Comparison of ENCODE assay signal across 8 mouse cellular contexts in genomic region chr6:38432457-38432856, GRCm38 (mm10). TPM values are rescaled to one million over a fixed set of nuclear protein-coding genes. Genes with fewer than 3 reads are reported as not detected.
A peak's percentile ranks its signal among the peaks of the same experiment; 100 is the strongest.
DNase-seq lines count a peak whose midpoint lies in the region; ATAC-seq and TF ChIP-seq lines count a peak whose summit lies in the region.
"Not testable (repeated sequence)": the region's sequence is repeated elsewhere in the genome, so short reads cannot be mapped to it uniquely, and the experiment has no call there.

No protein-coding gene starts in this region.

- H3K36me3 ChIP-seq in forebrain, embryonic 11.5 days (ENCODE audit: control insufficient read depth, insufficient read depth, low read length); heart, postnatal 0 days (replicated peaks; ENCODE audit: control insufficient read depth, insufficient read depth, low read length); kidney, embryonic 15.5 days; liver, embryonic 13.5 days; midbrain, embryonic 13.5 days; testis, adult 2 months (ENCODE audit: control insufficient read depth, insufficient read depth, low read length): not testable (repeated sequence)

- not testable (repeated sequence) for TF ChIP-seq POLR2A in testis, adult 2 months (IDR thresholded peaks at IDR 0.05; ENCODE audit: control insufficient read depth, low read depth, low read length)

- peak overlapping the region; percentile 89; the same call in 1 of the 2 replicates for H3K4me2 ChIP-seq in forebrain, embryonic 11.5 days (ENCODE audit: low read depth, low read length, severe bottlenecking)
- H3K4me2 ChIP-seq in heart, postnatal 0 days (ENCODE audit: low read depth, low read length), result peak overlapping the region; percentile 97
- peak overlapping the region; percentile 79 for H3K4me2 ChIP-seq in kidney, embryonic 15.5 days
- peak overlapping the region; percentile 76 for H3K4me2 ChIP-seq in liver, embryonic 13.5 days
- peak overlapping the region; percentile 82 for H3K4me2 ChIP-seq in midbrain, embryonic 13.5 days (replicated peaks)

- not testable (repeated sequence) for H3K27ac ChIP-seq in forebrain, embryonic 11.5 days (ENCODE audit: low read depth, low read length); kidney, embryonic 15.5 days; liver, embryonic 13.5 days
- H3K27ac ChIP-seq in heart, postnatal 0 days (ENCODE audit: low read depth), result 0 out of 2 replicates have a peak overlapping the region, but pooled peaks have one; percentile 98
- peak overlapping the region; percentile 93; the same call in 1 of the 2 replicates for H3K27ac ChIP-seq in midbrain, embryonic 13.5 days
- H3K27ac ChIP-seq in testis, adult 2 months (ENCODE audit: control insufficient read depth, insufficient read depth, low read depth, low read length), result peak overlapping the region; percentile 100; the same call in 1 of the 2 replicates

- peak; percentile 7 for DNase-seq in CD4-positive helper T cell, adult 2 months (ENCODE audit: low read depth, low spot score)
- DNase-seq in cerebellum, adult 18-20 months, result peak; percentile 10 to 12
- not testable (repeated sequence) for DNase-seq in forebrain, embryonic 11.5 days (ENCODE audit: low spot score); heart, postnatal 0 days (ENCODE audit: low spot score); liver, embryonic 13.5 days

- not testable (repeated sequence) for H3K27me3 ChIP-seq in forebrain, embryonic 11.5 days (ENCODE audit: control insufficient read depth, insufficient read depth, low read length); heart, postnatal 0 days (ENCODE audit: control insufficient read depth, insufficient read depth, low read length); kidney, embryonic 15.5 days; liver, embryonic 13.5 days; midbrain, embryonic 13.5 days; testis, adult 2 months (ENCODE audit: control insufficient read depth, insufficient read depth, low read length)

- 78% methylated on average over 5 of the region's 5 CpGs for WGBS in forebrain, embryonic 11.5 days
- 74% methylated on average over 5 of the region's 5 CpGs for WGBS in heart, postnatal 0 days
- WGBS in kidney, embryonic 15.5 days, result 79% methylated on average over 5 of the region's 5 CpGs
- 57% methylated on average over 5 of the region's 5 CpGs for WGBS in liver, embryonic 13.5 days (ENCODE audit: insufficient replicate concordance)
- WGBS in midbrain, embryonic 13.5 days, result 73% methylated on average over 5 of the region's 5 CpGs

- H3K9ac ChIP-seq in forebrain, embryonic 11.5 days (ENCODE audit: low read length); heart, postnatal 0 days (replicated peaks; ENCODE audit: low read depth, low read length); kidney, embryonic 15.5 days; midbrain, embryonic 13.5 days (replicated peaks): not testable (repeated sequence)
- H3K9ac ChIP-seq in liver, embryonic 13.5 days, result 0 out of 2 replicates have a peak overlapping the region, but pooled peaks have one; percentile 81

- not testable (repeated sequence) for ATAC-seq in forebrain, embryonic 11.5 days (replicated peaks; ENCODE audit: low FRiP score); heart, postnatal 0 days (ENCODE audit: insufficient read depth, low read depth); kidney, embryonic 15.5 days (replicated peaks; ENCODE audit: low FRiP score); liver, embryonic 13.5 days (ENCODE audit: low read depth); midbrain, embryonic 13.5 days

- not testable (repeated sequence) for H3K9me3 ChIP-seq in forebrain, embryonic 11.5 days (ENCODE audit: control insufficient read depth, low read length); heart, postnatal 0 days (replicated peaks; ENCODE audit: control insufficient read depth, low read length); kidney, embryonic 15.5 days (replicated peaks); liver, embryonic 13.5 days (replicated peaks); midbrain, embryonic 13.5 days

- not testable (repeated sequence) for TF ChIP-seq CTCF in heart, postnatal 0 days (IDR thresholded peaks at IDR 0.05; ENCODE audit: low read depth); testis, adult 2 months (IDR thresholded peaks at IDR 0.05; ENCODE audit: control insufficient read depth, insufficient read depth, insufficient replicate concordance, low read depth, low read length)

- TF ChIP-seq EP300 in heart, postnatal 0 days (IDR thresholded peaks at IDR 0.05; ENCODE audit: low read depth), result not testable (repeated sequence)

- not testable (repeated sequence) for H3K4me1 ChIP-seq in forebrain, embryonic 11.5 days (replicated peaks; ENCODE audit: control insufficient read depth, insufficient read depth, low read length); testis, adult 2 months (ENCODE audit: control insufficient read depth, insufficient read depth, low read length)
- peaks cover 13% of the 10 kb centered on the region for H3K4me1 ChIP-seq in heart, postnatal 0 days (ENCODE audit: control insufficient read depth, insufficient read depth)
- peaks cover 16% of the 10 kb centered on the region for H3K4me1 ChIP-seq in kidney, embryonic 15.5 days
- peaks cover 26% of the 10 kb centered on the region for H3K4me1 ChIP-seq in liver, embryonic 13.5 days (replicated peaks)
- H3K4me1 ChIP-seq in midbrain, embryonic 13.5 days (replicated peaks), result peaks cover 20% of the 10 kb centered on the region

- H3K4me3 ChIP-seq in forebrain, embryonic 11.5 days (ENCODE audit: low read depth, low read length), result peak overlapping the region; percentile 99
- H3K4me3 ChIP-seq in heart, postnatal 0 days (ENCODE audit: low read depth, low read length), result not testable (repeated sequence)
- peak overlapping the region; percentile 98; the same call in 1 of the 2 replicates for H3K4me3 ChIP-seq in kidney, embryonic 15.5 days (replicated peaks)
- peak overlapping the region; percentile 98 for H3K4me3 ChIP-seq in liver, embryonic 13.5 days (replicated peaks)
- H3K4me3 ChIP-seq in midbrain, embryonic 13.5 days (replicated peaks), result peak overlapping the region; percentile 96
- peak overlapping the region; percentile 96 for H3K4me3 ChIP-seq in testis, adult 2 months (ENCODE audit: control insufficient read depth, low read depth, low read length)

RNA-seq across cellular contexts. Expression of gene Ubn2, which starts 1.3 kb away (rescaled TPM):
- 20.5 and 27.1 TPM in 2 replicates for polyA plus RNA-seq in forebrain, embryonic 11.5 days (2014; fragmentation: Nextera tagmentation; extraction: Ambion mirVana)
- 14.6 and 16.5 TPM in 2 replicates for total RNA-seq in heart, postnatal 0 days (2014; rRNA removed; ENCODE audit: low replicate concordance)
- 4.8 and 4.9 TPM in 2 replicates for polyA plus RNA-seq in heart, postnatal 0 days (2015; fragmentation: Nextera tagmentation; extraction: Ambion mirVana)
- polyA plus RNA-seq in kidney, embryonic 15.5 days (2015; fragmentation: Nextera tagmentation; extraction: Ambion mirVana), result 14.9 and 15.3 TPM in 2 replicates
- polyA plus RNA-seq in liver, embryonic 13.5 days (2015; fragmentation: Nextera tagmentation; extraction: Ambion mirVana), result 4.4 and 4.9 TPM in 2 replicates
- 27.0 and 29.6 TPM in 2 replicates for polyA plus RNA-seq in midbrain, embryonic 13.5 days (2015; fragmentation: Nextera tagmentation; extraction: Ambion mirVana)
- 23.1 and 25.5 TPM in 2 replicates for polyA plus RNA-seq in testis, adult 2 months (2012; rRNA removed)

RNA-seq across cellular contexts. Expression of gene Ttc26, which starts 51.2 kb away (rescaled TPM):
- 13.5 and 16.5 TPM in 2 replicates for polyA plus RNA-seq in forebrain, embryonic 11.5 days (2014; fragmentation: Nextera tagmentation; extraction: Ambion mirVana)
- 1.5 and 2.3 TPM in 2 replicates for total RNA-seq in heart, postnatal 0 days (2014; rRNA removed; ENCODE audit: low replicate concordance)
- polyA plus RNA-seq in heart, postnatal 0 days (2015; fragmentation: Nextera tagmentation; extraction: Ambion mirVana), result 1.00 and 1.0 TPM in 2 replicates
- 9.4 and 10.0 TPM in 2 replicates for polyA plus RNA-seq in kidney, embryonic 15.5 days (2015; fragmentation: Nextera tagmentation; extraction: Ambion mirVana)
- 0.70 and 0.74 TPM in 2 replicates for polyA plus RNA-seq in liver, embryonic 13.5 days (2015; fragmentation: Nextera tagmentation; extraction: Ambion mirVana)
- polyA plus RNA-seq in midbrain, embryonic 13.5 days (2015; fragmentation: Nextera tagmentation; extraction: Ambion mirVana), result 9.9 and 10.1 TPM in 2 replicates
- 8.9 and 10.9 TPM in 2 replicates for polyA plus RNA-seq in testis, adult 2 months (2012; rRNA removed)
